Mouse (Mus musculus): Measurements from ENCODE around the gene Gm15448.
"Not testable (repeated sequence)": the region's sequence is repeated elsewhere in the genome, so short reads cannot be mapped to it uniquely, and the experiment has no call there.

Gene Gm15448

GRCm38 (mm10) chr7:3825599-3825998 is at the start of gene Gm15448:
Gene Gm15448, minus strand, starts transcription at chr7:3825687.
- DNase-seq (ENCODE audit: extremely low spot score), result not testable (repeated sequence)

- not testable (repeated sequence) for DNase-seq (ENCODE audit: extremely low spot score)
These were observed 49.5 kb upstream of the Gm15448 start for GRCm38 (mm10) chr7:3875032-3875431.

DNA sequence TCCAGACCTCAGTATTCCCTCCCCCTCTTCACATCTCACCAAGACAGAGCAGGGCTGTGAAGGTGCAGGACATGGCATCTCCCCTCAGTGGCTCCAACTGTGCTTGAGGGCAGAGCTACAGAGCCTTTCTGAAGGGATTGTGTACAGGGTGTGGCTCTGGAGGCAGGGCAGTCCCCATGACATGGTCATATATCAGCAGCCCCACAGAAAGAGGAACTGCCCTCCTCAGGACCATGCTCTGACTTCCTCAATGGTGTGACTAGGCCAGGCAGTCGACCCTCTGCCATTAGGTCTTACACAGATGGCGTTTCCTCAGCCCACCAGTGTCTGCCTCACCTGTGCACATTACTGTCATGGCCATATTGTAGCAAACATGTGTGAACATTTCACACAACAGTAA is 19.5 kb upstream of the Gm15448 start, which contains the start of gene Pira2:
Gene Pira2 (minus strand): TSS at position 101 of the 400 bp plus-strand sequence.
- DNase-seq (ENCODE audit: extremely low spot score), result not testable (repeated sequence)

- DNase-seq (ENCODE audit: extremely low spot score), result not testable (repeated sequence)
These were observed 12.4 kb upstream of the Gm15448 start for GRCm38 (mm10) chr7:3837854-3838253.

GRCm38 (mm10) chr7:3830633-3831032 is 5.1 kb upstream of the Gm15448 start:
- DNase-seq (ENCODE audit: extremely low spot score), result not testable (repeated sequence)

GRCm38 (mm10) chr7:3811912-3812311 is 13.6 kb downstream of the Gm15448 start:
- not testable (repeated sequence) for DNase-seq (ENCODE audit: extremely low spot score)

DNA sequence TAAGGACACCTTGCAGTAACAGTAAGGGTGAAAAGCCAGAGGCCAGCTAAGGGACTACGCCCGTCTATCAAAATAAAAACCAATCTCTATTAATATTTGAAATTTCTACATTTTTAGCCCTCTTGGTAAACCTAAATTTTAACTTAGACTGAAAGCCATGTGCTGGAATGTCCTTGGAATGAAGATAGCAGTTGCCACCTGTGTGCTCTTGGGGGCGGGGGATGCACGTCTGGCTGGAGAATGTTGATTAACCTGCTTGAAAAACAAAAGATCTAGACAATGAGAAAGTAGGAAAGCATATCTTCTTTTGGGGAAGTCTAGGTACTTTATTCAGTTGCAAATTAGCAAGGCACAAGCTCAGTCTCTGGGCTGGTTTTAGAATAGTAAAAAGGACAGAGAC is 22.6 kb downstream of the Gm15448 start:
- not testable (repeated sequence) for DNase-seq (ENCODE audit: extremely low spot score)

DNA sequence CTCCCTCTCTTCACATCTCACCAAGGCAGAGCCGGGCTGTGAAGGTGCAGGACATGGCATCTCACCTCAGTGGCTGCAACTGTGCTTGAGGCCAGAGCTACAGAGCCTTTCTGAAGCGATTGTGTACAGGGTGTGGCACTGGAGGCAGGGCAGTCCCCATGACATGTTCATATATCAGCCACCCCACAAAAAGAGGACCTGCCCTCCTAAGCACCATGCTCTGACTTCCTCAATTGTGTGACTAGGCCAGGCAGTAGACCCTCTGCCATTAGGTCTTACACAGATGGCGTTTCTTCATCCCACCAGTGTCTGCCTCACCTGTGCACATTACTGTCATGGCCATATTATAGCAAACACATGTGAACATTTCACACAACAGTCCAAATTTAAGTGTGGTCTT is 25.5 kb downstream of the Gm15448 start:
- DNase-seq (ENCODE audit: extremely low spot score), result not testable (repeated sequence)

DNA sequence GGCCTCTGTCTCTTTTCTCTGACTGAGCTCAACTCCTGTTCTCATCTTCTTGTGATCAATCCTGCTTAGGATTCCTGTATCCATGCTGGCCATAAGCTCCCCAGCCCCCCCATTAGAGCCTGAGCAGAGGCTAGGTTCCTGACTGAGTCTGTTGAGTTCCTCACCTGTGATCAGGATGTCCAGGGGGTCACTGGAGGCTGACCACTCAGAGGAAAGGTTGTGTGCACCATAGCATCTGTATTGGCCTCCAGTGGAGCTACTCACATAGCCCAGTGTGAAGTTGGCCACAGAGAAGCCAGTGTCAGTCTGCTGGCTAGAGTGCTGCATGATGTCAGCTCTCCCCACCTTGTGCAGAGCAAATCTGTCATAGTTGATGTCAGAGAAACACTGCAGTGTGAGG is 29.2 kb downstream of the Gm15448 start:
- DNase-seq (ENCODE audit: extremely low spot score), result not testable (repeated sequence)

All from embryo, embryonic 9.5 days (tissue).